Mouse (Mus musculus) cortical plate, adult 2 months (tissue): ENCODE measurements around the gene Zdhhc14.

Source experiments
- CTCF ChIP-seq: fragments of 200-500 bp; IDR thresholded peaks from 2 replicates; pipeline ENCODE4 v1.5.1; 2011; ENCODE audit warnings: mild to moderate bottlenecking, control low read depth, low read length; ENCODE audit not compliant: insufficient read depth; ENCODE audit errors: extremely low read depth
- POLR2A ChIP-seq: fragments of 200-500 bp; IDR thresholded peaks from 2 replicates; pipeline ENCODE4 v1.6.1; 2011; ENCODE audit warnings: mild to moderate bottlenecking, low read length, control low read depth; ENCODE audit not compliant: insufficient read depth; ENCODE audit errors: extremely low read depth

GRCm38 (mm10) chr17:5508030-5508429 is 15.7 kb downstream of the Zdhhc14 start:
- TF ChIP-seq CTCF (no peak), POLR2A (no peak)
